Mouse (Mus musculus) CH12F3 (cell line): Measurements from ENCODE around the gene Mex3a.

ENCODE experiments used
- in situ Hi-C: fragments of 300-500 bp; cut with MboI; formaldehyde crosslinking; loops from 2 replicates; pipeline ENCODE4 v1.14.3; 2020; ENCODE audit warnings: low sequenced_read_pairs

Mex3a gene

GRCm38 (mm10) chr3:88525021-88525420 lies 7.2 kb upstream of the Mex3a start:
- in situ Hi-C loops = no loop called here

- in situ Hi-C loops = no loop called here
Measured at GRCm38 (mm10) chr3:88526157-88527131, 5.8 kb upstream of the Mex3a start.

- in situ Hi-C loops = no loop called here
Measured at GRCm38 (mm10) chr3:88527565-88527964, 4.6 kb upstream of the Mex3a start.

GRCm38 (mm10) chr3:88528646-88529045 lies 3.5 kb upstream of the Mex3a start:
- in situ Hi-C loops = no loop called here

GRCm38 (mm10) chr3:88529204-88530000 lies 2.8 kb upstream of the Mex3a start:
- in situ Hi-C loops = no loop called here

- in situ Hi-C loops = no loop called here
Measured at GRCm38 (mm10) chr3:88530082-88530864, 1.9 kb upstream of the Mex3a start.

GRCm38 (mm10) chr3:88531348-88532298 lies 572 bp upstream of the Mex3a start:
- in situ Hi-C loops = no loop called here

- in situ Hi-C loops = no loop called here
Measured at GRCm38 (mm10) chr3:88532689-88533511, 705 bp downstream of the Mex3a start.

GRCm38 (mm10) chr3:88533706-88534105 lies 1.5 kb downstream of the Mex3a start:
- in situ Hi-C loops = no loop called here

GRCm38 (mm10) chr3:88535005-88535404 lies 2.8 kb downstream of the Mex3a start:
- in situ Hi-C loops = no loop called here

- in situ Hi-C loops = no loop called here
Measured at GRCm38 (mm10) chr3:88535527-88535926, 3.3 kb downstream of the Mex3a start.

- in situ Hi-C loops = no loop called here
Measured at GRCm38 (mm10) chr3:88536103-88536930, 4.1 kb downstream of the Mex3a start.

GRCm38 (mm10) chr3:88537146-88537545 lies 5.0 kb downstream of the Mex3a start:
- in situ Hi-C loops = no loop called here

- in situ Hi-C loops = no loop called here
Measured at GRCm38 (mm10) chr3:88538271-88539145, 6.3 kb downstream of the Mex3a start.

- in situ Hi-C loops = no loop called here
Measured at GRCm38 (mm10) chr3:88539397-88539796, 7.2 kb downstream of the Mex3a start.

GRCm38 (mm10) chr3:88540085-88540484 lies 7.9 kb downstream of the Mex3a start:
- in situ Hi-C loops = no loop called here
